Mouse (Mus musculus) CH12.LX (cell line): ENCODE results near the gene Zbtb21. TPM values are rescaled to one million over a fixed set of nuclear protein-coding genes. Genes with fewer than 3 reads are reported as not detected.

Source experiments
- DNase-seq: peaks from one replicate; pipeline ENCODE4 v3.0.0-alpha.2; 2013; ENCODE audit errors: extremely low read depth
- H3K27ac ChIP-seq: 2 replicates; pipeline ENCODE4 v1.5.1; 2012; ENCODE audit warnings: low read depth, mild to moderate bottlenecking, control low read depth, moderate library complexity; ENCODE audit not compliant: insufficient read depth
- H3K27me3 ChIP-seq: replicated peaks from 2 replicates; pipeline ENCODE3; 2012; ENCODE audit warnings: inconsistent platforms
- H3K36me3 ChIP-seq, 2 experiments: replicated peaks in 1 of 2; 2 replicates each; pipeline versions ENCODE3 to v1.6.1; 2012; ENCODE audit warnings: inconsistent platforms in 1 of 2, low read length in 1 of 2, mild to moderate bottlenecking in 1 of 2, mixed read lengths in 1 of 2, moderate library complexity in 1 of 2; ENCODE audit not compliant: control insufficient read depth in 1 of 2, insufficient read depth in 1 of 2
- H3K4me1 ChIP-seq, 2 experiments: 2 replicates each; pipeline ENCODE4 v1.6.1; 2012; ENCODE audit warnings: inconsistent platforms in 1 of 2, moderate library complexity in 1 of 2; ENCODE audit not compliant: insufficient read depth in 2 of 2, control insufficient read depth in 1 of 2
- H3K4me2 ChIP-seq: 2 replicates; pipeline ENCODE4 v1.6.1; 2012; ENCODE audit warnings: low read depth, mild to moderate bottlenecking, control low read depth; ENCODE audit not compliant: poor library complexity, insufficient read depth, severe bottlenecking
- H3K4me3 ChIP-seq, 3 experiments: fragments of 150-350 bp in 1 of 3; sonication (generic) in 1 of 3; replicated peaks in 1 of 3; 2 replicates each; pipeline versions ENCODE3 to v1.5.1; 2011 to 2012; ENCODE audit warnings: low read depth in 2 of 3, low read length in 2 of 3, mild to moderate bottlenecking in 2 of 3, moderate library complexity in 2 of 3, control low read depth in 1 of 3, improper control_type of control experiment in 1 of 3, inconsistent platforms in 1 of 3, mixed read lengths in 1 of 3; ENCODE audit not compliant: poor library complexity in 1 of 3
- H3K79me2 ChIP-seq: replicated peaks from 2 replicates; pipeline ENCODE4 v1.6.1; 2012; ENCODE audit warnings: mild to moderate bottlenecking, moderate library complexity; ENCODE audit not compliant: control insufficient read depth, poor library complexity, insufficient read depth, severe bottlenecking; ENCODE audit errors: extremely low read depth
- H3K9ac ChIP-seq: 2 replicates; pipeline ENCODE4 v1.6.1; 2012; ENCODE audit warnings: low read depth, mild to moderate bottlenecking, control low read depth, moderate library complexity; ENCODE audit not compliant: insufficient read depth
- H3K9me3 ChIP-seq: replicated peaks from 2 replicates; pipeline ENCODE3; 2012; ENCODE audit warnings: low read length, inconsistent platforms, mixed read lengths
- BHLHE40 ChIP-seq: IDR thresholded peaks from 2 replicates; pipeline ENCODE4 v1.6.1; 2011; ENCODE audit warnings: mild to moderate bottlenecking, low read depth, low read length, improper control_type of control experiment
- CHD1 ChIP-seq: IDR thresholded peaks from 2 replicates; pipeline ENCODE4 v1.6.1; 2012; ENCODE audit warnings: low read depth, low read length, improper control_type of control experiment, inconsistent platforms
- CHD2 ChIP-seq: IDR thresholded peaks from 2 replicates; pipeline ENCODE4 v1.6.1; 2011; ENCODE audit warnings: low read length, improper control_type of control experiment
- CTCF ChIP-seq, 2 experiments: IDR thresholded peaks in 1 of 2; conservative IDR thresholded peaks in 1 of 2; 2 replicates each; pipeline ENCODE4 v1.5.1; 2011 to 2012; ENCODE audit warnings: low read depth in 2 of 2, low read length in 2 of 2, improper control_type of control experiment in 1 of 2, inconsistent platforms in 1 of 2, mild to moderate bottlenecking in 1 of 2, moderate library complexity in 1 of 2
- ETS1 ChIP-seq: conservative IDR thresholded peaks from 2 replicates; pipeline ENCODE4 v1.6.1; 2012; ENCODE audit warnings: low read depth, mild to moderate bottlenecking, inconsistent platforms, low read length, improper control_type of control experiment, moderate library complexity
- JUN ChIP-seq: IDR thresholded peaks from 2 replicates; pipeline ENCODE4 v1.6.1; 2011; ENCODE audit warnings: low read depth, mild to moderate bottlenecking, low read length, improper control_type of control experiment, moderate library complexity; ENCODE audit not compliant: insufficient read depth
- MAX ChIP-seq: IDR thresholded peaks from 2 replicates; pipeline ENCODE4 v1.6.1; 2011; ENCODE audit warnings: low read length, improper control_type of control experiment
- NELFE ChIP-seq: IDR thresholded peaks from 2 replicates; pipeline ENCODE4 v1.6.1; 2011; ENCODE audit warnings: low read depth, low read length, improper control_type of control experiment
- PAX5 ChIP-seq: IDR thresholded peaks from 2 replicates; pipeline ENCODE4 v1.6.1; 2012; ENCODE audit warnings: low read length, inconsistent platforms, mixed read lengths
- RAD21 ChIP-seq: IDR thresholded peaks from 2 replicates; pipeline ENCODE4 v1.6.1; 2011; ENCODE audit warnings: low read depth, mild to moderate bottlenecking, low read length, improper control_type of control experiment, moderate library complexity
- RCOR1 ChIP-seq: conservative IDR thresholded peaks from 2 replicates; pipeline ENCODE4 v1.6.1; 2012; ENCODE audit warnings: low read depth, mild to moderate bottlenecking, inconsistent platforms, low read length, improper control_type of control experiment
- SMC3 ChIP-seq: IDR thresholded peaks from 2 replicates; pipeline ENCODE4 v1.6.1; 2011; ENCODE audit warnings: low read depth, low read length, improper control_type of control experiment
- UBTF ChIP-seq: IDR thresholded peaks from 2 replicates; pipeline ENCODE4 v1.6.1; 2012; ENCODE audit warnings: low read depth, mild to moderate bottlenecking, inconsistent platforms, low read length, improper control_type of control experiment, moderate library complexity
- USF1 ChIP-seq: IDR thresholded peaks from 2 replicates; pipeline ENCODE4 v1.6.1; 2014; ENCODE audit warnings: low read depth, mild to moderate bottlenecking, inconsistent platforms, low read length, improper control_type of control experiment
- USF2 ChIP-seq: conservative IDR thresholded peaks from 2 replicates; pipeline ENCODE4 v1.6.1; 2011; ENCODE audit warnings: low read depth, low read length, improper control_type of control experiment
- ZC3H11A ChIP-seq: IDR thresholded peaks from 2 replicates; pipeline ENCODE4 v1.6.1; 2012; ENCODE audit warnings: low read depth, mild to moderate bottlenecking, inconsistent platforms, low read length, improper control_type of control experiment
- ZKSCAN1 ChIP-seq: IDR thresholded peaks from 2 replicates; pipeline ENCODE4 v1.6.1; 2012; ENCODE audit warnings: low read depth, inconsistent platforms, low read length, improper control_type of control experiment, borderline replicate concordance
- ZMIZ1 ChIP-seq: IDR thresholded peaks from 2 replicates; pipeline ENCODE4 v1.6.1; 2012; ENCODE audit warnings: low read depth, mild to moderate bottlenecking, inconsistent platforms, low read length, improper control_type of control experiment
- dilution Hi-C: fragments of 300-500 bp; cut with MboI; formaldehyde crosslinking; loops from 2 replicates; pipeline ENCODE4 v1.14.3; 2020; ENCODE audit warnings: low sequenced_read_pairs; ENCODE audit not compliant: extremely low pct_unique_long_range_greater_than_20kb, extremely low pct_ligation_motif_present
- in situ Hi-C: fragments of 300-500 bp; cut with MboI; formaldehyde crosslinking; loops from 3 replicates; pipeline ENCODE4 v1.14.3; 2019; ENCODE audit warnings: low sequenced_read_pairs, low pct_ligation_motif_present, low pct_unique_long_range_greater_than_20kb, mixed read lengths
- polyA plus RNA-seq: library from polyadenylated mRNA; unstranded; fragments of >175 nt; gene quantifications from 2 replicates; pipeline ENCODE4 v1.2.1, GENCODE M21; 2012; ENCODE audit warnings: low read depth; ENCODE audit not compliant: insufficient read length
- total RNA-seq, 2 experiments: library from RNA; depleted of rRNA; stranded (reverse); fragments of 300-350 nt in 1 of 2; fragments of >200 nt in 1 of 2; gene quantifications; 2 replicates each; pipeline ENCODE4 v1.2.3; 2012 to 2014

Gene Zbtb21
- total and polyA plus RNA-seq, 3 experiments, result 9.9 to 24.8 (median 13.2) TPM

- DNase-seq, result no peak
- Histone ChIP-seq H3K36me3 (no peaks in the 10 kb centered on the region), H3K9ac (no peak overlapping the region), H3K79me2 (no peaks in the 10 kb centered on the region), H3K27me3 (peaks cover 1% of the 10 kb centered on the region)
- dilution Hi-C loops (no loop called here), in situ Hi-C loops (no loop called here)
- TF ChIP-seq ZKSCAN1 (no peak), SMC3 (peak; percentile 26; the same call in 1 of the 2 replicates), RAD21 (peak; percentile 43), CTCF (conservative IDR thresholded peaks at IDR 0.05 in 1 of 2, IDR thresholded peaks at IDR 0.05 in 1 of 2; ENCODE audit: low read depth in 2 of 2, low read length in 2 of 2) (peak in 1 of 2 experiments; percentile 45; a peak in 2 of 4 replicates)
- TF ChIP-seq, all 38 proteins: peak for 3
- Histone ChIP-seq H3K9me3 (no peaks in the 10 kb centered on the region), H3K27ac (no peak overlapping the region), H3K4me2 (no peak overlapping the region), H3K4me3 (no peak overlapping the region), H3K4me1 (peaks cover 8 to 19% of the 10 kb centered on the region in 2 experiments)
Observed at GRCm38 (mm10) chr16:97991517-97991916, 29.1 kb upstream of the Zbtb21 start.

- Histone ChIP-seq H3K9ac (no peak overlapping the region), H3K27ac (no peak overlapping the region), H3K4me3 (no peak overlapping the region), H3K4me2 (no peak overlapping the region), H3K36me3 (no peaks in the 10 kb centered on the region), H3K79me2 (no peaks in the 10 kb centered on the region), H3K4me1 (no peaks in the 10 kb centered on the region), H3K9me3 (no peaks in the 10 kb centered on the region), H3K27me3 (no peaks in the 10 kb centered on the region)
- dilution Hi-C loops (no loop called here), in situ Hi-C loops (no loop called here)
- DNase-seq, result no peak
- no peak for TF ChIP-seq ZKSCAN1
- TF ChIP-seq ETS1, result no peak
- TF ChIP-seq UBTF, result no peak
- TF ChIP-seq USF2, result no peak
- no peak for TF ChIP-seq ZC3H11A
- no peak for TF ChIP-seq CHD2
- TF ChIP-seq JUN, result no peak
- TF ChIP-seq USF1, result no peak
- TF ChIP-seq BHLHE40, result no peak
- no peak for TF ChIP-seq MAX
- no peak for TF ChIP-seq ZMIZ1
- TF ChIP-seq CHD1, result no peak
- TF ChIP-seq RCOR1, result no peak
- TF ChIP-seq NELFE, result no peak
- no peak for TF ChIP-seq PAX5
Observed at GRCm38 (mm10) chr16:97984589-97984988, 22.2 kb upstream of the Zbtb21 start.
